Comparison of ENCODE assay signal across 26 mouse cellular contexts in genomic region chr13:42018356-42018755, GRCm38 (mm10). TPM values are rescaled to one million over a fixed set of nuclear protein-coding genes. Genes with fewer than 3 reads are reported as not detected.
A peak's percentile ranks its signal among the peaks of the same experiment; 100 is the strongest.
DNase-seq lines count a peak whose midpoint lies in the region; ATAC-seq lines count a peak whose summit lies in the region.
"Had no signal": no experiment of that assay in that cellular context is flagged by ENCODE, and none has a peak within 500 bp of the region (broad histone marks: within the 10 kb centered on the region; RNA-seq: fewer than 3 reads in every experiment).

No protein-coding gene starts in this region.

- no peak overlapping the region for H3K27ac ChIP-seq in liver, embryonic 11.5 days (ENCODE audit: low read depth, low read length)
- H3K27ac ChIP-seq in midbrain, embryonic 11.5 days (ENCODE audit: low read depth, low read length) = no peak overlapping the region
- H3K27ac ChIP-seq: embryonic facial prominence, embryonic 10.5 days; heart, adult 2 months; hindbrain, embryonic 13.5 days; left cerebral cortex, adult 2 months; limb, embryonic 10.5 days; neural tube, embryonic 12.5 days; stomach, postnatal 0 days had no signal

- H3K36me3 ChIP-seq in liver, embryonic 11.5 days (ENCODE audit: control insufficient read depth, insufficient read depth, low read length) = no peaks in the 10 kb centered on the region
- H3K36me3 ChIP-seq in midbrain, embryonic 11.5 days (ENCODE audit: control insufficient read depth, insufficient read depth, low read length) = no peaks in the 10 kb centered on the region
- H3K36me3 ChIP-seq: embryonic facial prominence, embryonic 10.5 days; hindbrain, embryonic 13.5 days; limb, embryonic 10.5 days; neural tube, embryonic 12.5 days had no signal

- DNase-seq in liver (peak; percentile 6), 416B (ENCODE audit: low read depth) (peak; percentile 40)
- no peak for DNase-seq in liver, embryonic 11.5 days (ENCODE audit: low spot score)
- peak; percentile 30 for DNase-seq in thymus, postnatal 14 days
- DNase-seq in retina, embryonic 14.5 days (ENCODE audit: low spot score) = no peak
- no peak for DNase-seq in cerebellum, postnatal 14 days
- no peak for DNase-seq in midbrain, embryonic 11.5 days (ENCODE audit: low spot score, missing footprints)
- DNase-seq: adrenal gland, postnatal 36 days; cerebellum, adult 9-10 months; forebrain, postnatal 0 days; gastrocnemius, postnatal 14 days; heart, adult 2 months; kidney, adult 18-20 months; layer of hippocampus, adult 9-11 months; liver, postnatal 0 days; midbrain, embryonic 14.5 days; retina, postnatal 1 day; right cerebral cortex, postnatal 4 days had no signal

- no peak for ATAC-seq in liver, embryonic 11.5 days (replicated peaks; ENCODE audit: low FRiP score)
- ATAC-seq in hematopoietic stem cell, adult 5-6 weeks (replicated peaks in 1 of 2; ENCODE audit: insufficient read depth in 1 of 2, low FRiP score in 2 of 2, low TSS enrichment in 1 of 2, low read depth in 1 of 2, poor library complexity in 2 of 2, severe bottlenecking in 2 of 2) = peak; percentile 87 to 94
- ATAC-seq in midbrain, embryonic 11.5 days (ENCODE audit: low FRiP score) = no peak
- ATAC-seq: forebrain, postnatal 0 days; liver, postnatal 0 days had no signal

- no peaks in the 10 kb centered on the region for H3K9me3 ChIP-seq in liver, embryonic 11.5 days (ENCODE audit: control insufficient read depth, low read length)
- H3K9me3 ChIP-seq in midbrain, embryonic 11.5 days (ENCODE audit: control insufficient read depth, low read length) = no peaks in the 10 kb centered on the region
- H3K9me3 ChIP-seq: embryonic facial prominence, embryonic 10.5 days; hindbrain, embryonic 13.5 days; limb, embryonic 10.5 days; neural tube, embryonic 12.5 days had no signal

- 71% methylated on average over 2 of the region's 2 CpGs for WGBS in liver, embryonic 11.5 days
- whole genome bisulfite sequencing in midbrain, embryonic 11.5 days = 67% methylated on average over 2 of the region's 2 CpGs

- no peak overlapping the region for H3K4me2 ChIP-seq in liver, embryonic 11.5 days
- H3K4me2 ChIP-seq in midbrain, embryonic 11.5 days = no peak overlapping the region
- H3K4me2 ChIP-seq: hindbrain, embryonic 13.5 days; neural tube, embryonic 12.5 days had no signal

- no peaks in the 10 kb centered on the region for H3K4me1 ChIP-seq in liver, embryonic 11.5 days (replicated peaks; ENCODE audit: control insufficient read depth, insufficient read depth, low read length)
- H3K4me1 ChIP-seq in midbrain, embryonic 11.5 days (ENCODE audit: control insufficient read depth, insufficient read depth, low read length) = no peaks in the 10 kb centered on the region
- H3K4me1 ChIP-seq: embryonic facial prominence, embryonic 10.5 days; hindbrain, embryonic 13.5 days; megakaryocyte, embryonic 14.5 days; neural tube, embryonic 12.5 days had no signal

- H3K27me3 ChIP-seq in liver, embryonic 11.5 days (replicated peaks; ENCODE audit: control insufficient read depth, insufficient read depth, low read length) = no peaks in the 10 kb centered on the region
- H3K27me3 ChIP-seq in midbrain, embryonic 11.5 days (ENCODE audit: control insufficient read depth, insufficient read depth, low read length) = no peaks in the 10 kb centered on the region
- H3K27me3 ChIP-seq: hindbrain, embryonic 13.5 days; megakaryocyte, embryonic 14.5 days; neural tube, embryonic 12.5 days had no signal

- no peak overlapping the region for H3K4me3 ChIP-seq in liver, embryonic 11.5 days (ENCODE audit: low read depth, low read length)
- no peak overlapping the region for H3K4me3 ChIP-seq in midbrain, embryonic 11.5 days (ENCODE audit: low read depth, low read length)
- H3K4me3 ChIP-seq: embryonic facial prominence, embryonic 10.5 days; heart, adult 2 months; hindbrain, embryonic 13.5 days; left cerebral cortex, adult 2 months; limb, embryonic 10.5 days; megakaryocyte, embryonic 14.5 days; neural tube, embryonic 12.5 days had no signal

- no peak overlapping the region for H3K9ac ChIP-seq in liver, embryonic 11.5 days (ENCODE audit: low read depth, low read length)
- no peak overlapping the region for H3K9ac ChIP-seq in midbrain, embryonic 11.5 days (ENCODE audit: low read length)
- H3K9ac ChIP-seq: forebrain, postnatal 0 days; hindbrain, embryonic 13.5 days; liver, postnatal 0 days; neural tube, embryonic 12.5 days had no signal

RNA-seq across cellular contexts. Expression of gene Hivep1, which starts 33.5 kb away (rescaled TPM):
- polyA plus RNA-seq in liver, embryonic 11.5 days (2014; fragmentation: Nextera tagmentation; extraction: Ambion mirVana) = 4.7 and 6.7 TPM in 2 replicates
- total RNA-seq in hematopoietic stem cell, adult 5-6 weeks (2017) = 14.1 and 23.1 TPM in 2 replicates
- polyA plus RNA-seq in midbrain, embryonic 11.5 days (2014; fragmentation: Nextera tagmentation; extraction: Ambion mirVana) = 12.0 and 12.9 TPM in 2 replicates

Comparison
In these comparisons a context has a peak if more than half of its experiments do, and no peak if none do; other contexts are left out.
1. DNase-seq: peak in liver (single experiment), 416B (single experiment) and thymus, postnatal 14 days (single experiment); none in liver, embryonic 11.5 days (single experiment), retina, embryonic 14.5 days (single experiment), cerebellum, postnatal 14 days (0 of 2) and midbrain, embryonic 11.5 days (single experiment).
2. ATAC-seq: peak in hematopoietic stem cell, adult 5-6 weeks (2 of 2); none in liver, embryonic 11.5 days (single experiment) and midbrain, embryonic 11.5 days (single experiment).